In genomic region chr4:102987756-102988155, GRCm38 (mm10) we compare ENCODE assay signal across 25 mouse cellular contexts. TPM values are rescaled to one million over a fixed set of nuclear protein-coding genes. Genes with fewer than 3 reads are reported as not detected.
DNase-seq lines count a peak whose midpoint lies in the region; TF ChIP-seq lines count a peak whose summit lies in the region.
"Had no signal": no experiment of that assay in that cellular context is flagged by ENCODE, and none has a peak within 500 bp of the region (broad histone marks: within the 10 kb centered on the region; RNA-seq: fewer than 3 reads in every experiment).

No protein-coding gene starts in this region.

- no peaks in the 10 kb centered on the region for H3K9me3 ChIP-seq in embryonic facial prominence, embryonic 10.5 days
- H3K9me3 ChIP-seq: forebrain, embryonic 10.5 days; forebrain, embryonic 13.5 days; heart, embryonic 12.5 days; heart, embryonic 15.5 days; hindbrain, embryonic 10.5 days; hindbrain, embryonic 13.5 days had no signal

- H3K27me3 ChIP-seq in testis, adult 2 months (ENCODE audit: control insufficient read depth, insufficient read depth, low read length) = no peaks in the 10 kb centered on the region
- H3K27me3 ChIP-seq in embryonic facial prominence, embryonic 10.5 days (replicated peaks; ENCODE audit: low read depth, poor library complexity, severe bottlenecking) = no peaks in the 10 kb centered on the region
- H3K27me3 ChIP-seq: forebrain, embryonic 13.5 days; heart, embryonic 12.5 days; heart, embryonic 15.5 days; hindbrain, embryonic 13.5 days had no signal

- 81% methylated on average over 2 of the region's 2 CpGs for WGBS in embryonic facial prominence, embryonic 10.5 days

- no peak for DNase-seq in testis, postnatal 14 days (ENCODE audit: low spot score)
- peak; percentile 47 for DNase-seq in thymus, postnatal 0 days (ENCODE audit: low spot score)
- DNase-seq in thymus, postnatal 36 days = peak; percentile 45 to 66
- no peak for DNase-seq in frontal cortex, postnatal 36 days (ENCODE audit: low spot score in 2 of 2)
- DNase-seq in embryonic facial prominence, embryonic 10.5 days (ENCODE audit: low spot score) = no peak
- DNase-seq: adrenal gland, adult 8-10 months; adrenal gland, postnatal 25 days; cerebellum, adult 11-12 months; cerebellum, adult 8-10 months; cerebellum, postnatal 36 days; embryo, embryonic 11 days; gastrocnemius, adult 2 months; gastrocnemius, postnatal 14 days; heart, postnatal 10 days; heart, postnatal 36 days had no signal

- no peak for TF ChIP-seq CTCF in testis, adult 2 months (IDR thresholded peaks at IDR 0.05; ENCODE audit: control insufficient read depth, insufficient read depth, insufficient replicate concordance, low read depth, low read length)

- peak overlapping the region; percentile 24; the same call in 1 of the 2 replicates for H3K4me3 ChIP-seq in testis, adult 2 months (ENCODE audit: control insufficient read depth, low read depth, low read length)
- no peak overlapping the region for H3K4me3 ChIP-seq in embryonic facial prominence, embryonic 10.5 days
- H3K4me3 ChIP-seq: forebrain, embryonic 10.5 days; forebrain, embryonic 13.5 days; gastrocnemius, adult 2 months; heart, embryonic 12.5 days; heart, embryonic 15.5 days; hindbrain, embryonic 10.5 days; hindbrain, embryonic 13.5 days had no signal

- peaks cover 2% of the 10 kb centered on the region for H3K4me1 ChIP-seq in testis, adult 2 months (ENCODE audit: control insufficient read depth, insufficient read depth, low read length)
- peaks cover 19% of the 10 kb centered on the region for H3K4me1 ChIP-seq in embryonic facial prominence, embryonic 10.5 days
- H3K4me1 ChIP-seq: forebrain, embryonic 13.5 days; heart, embryonic 15.5 days; hindbrain, embryonic 10.5 days had no signal

- no peak for TF ChIP-seq POLR2A in testis, adult 2 months (IDR thresholded peaks at IDR 0.05; ENCODE audit: control insufficient read depth, low read depth, low read length)

- H3K27ac ChIP-seq in testis, adult 2 months (ENCODE audit: control insufficient read depth, insufficient read depth, low read depth, low read length) = no peak overlapping the region
- H3K27ac ChIP-seq in embryonic facial prominence, embryonic 10.5 days (replicated peaks) = no peak overlapping the region
- H3K27ac ChIP-seq: forebrain, embryonic 10.5 days; forebrain, embryonic 13.5 days; gastrocnemius, adult 2 months; hindbrain, embryonic 10.5 days; hindbrain, embryonic 13.5 days had no signal

- H3K36me3 ChIP-seq in testis, adult 2 months (ENCODE audit: control insufficient read depth, insufficient read depth, low read length) = no peaks in the 10 kb centered on the region
- H3K36me3 ChIP-seq in embryonic facial prominence, embryonic 10.5 days (replicated peaks) = no peaks in the 10 kb centered on the region
- H3K36me3 ChIP-seq: forebrain, embryonic 10.5 days; heart, embryonic 12.5 days; heart, embryonic 15.5 days; hindbrain, embryonic 10.5 days; hindbrain, embryonic 13.5 days had no signal

RNA-seq across cellular contexts. Expression of gene Tctex1d1, which starts 9.3 kb away (rescaled TPM):
- polyA plus RNA-seq in testis, adult 2 months (2012; rRNA removed) = 334 and 417 TPM in 2 replicates
- polyA plus RNA-seq in thymus, postnatal 0 days (2015; fragmentation: Nextera tagmentation; extraction: Ambion mirVana) = 52.0 and 62.1 TPM in 2 replicates
- 0.91 and 0.97 TPM in 2 replicates for polyA plus RNA-seq in embryonic facial prominence, embryonic 10.5 days (2016; fragmentation: Nextera tagmentation; extraction: Ambion mirVana)
- polyA plus RNA-seq: C2C12; CD4-positive, CD25-positive, alpha-beta regulatory T cell, adult 4 months; heart, embryonic 12.5 days; heart, embryonic 15.5 days had no signal

RNA-seq across cellular contexts. Expression of gene Insl5, which starts 38.9 kb away (rescaled TPM):
- polyA plus RNA-seq in testis, adult 2 months (2012; rRNA removed) = 2.4 and 3.0 TPM in 2 replicates
- 13.6 and 17.9 TPM in 2 replicates for polyA plus RNA-seq in thymus, postnatal 0 days (2015; fragmentation: Nextera tagmentation; extraction: Ambion mirVana)
- 0.30 TPM in 1 of 2 replicates, not detected in the other for polyA plus RNA-seq in embryonic facial prominence, embryonic 10.5 days (2016; fragmentation: Nextera tagmentation; extraction: Ambion mirVana)
- polyA plus RNA-seq: C2C12; CD4-positive, CD25-positive, alpha-beta regulatory T cell, adult 4 months; embryonic facial prominence, embryonic 14.5 days; forebrain, embryonic 10.5 days; heart, embryonic 12.5 days; heart, embryonic 15.5 days; hindbrain, embryonic 10.5 days; hindbrain, embryonic 13.5 days had no signal

Comparison
In these comparisons a context has a peak if more than half of its experiments do, and no peak if none do; other contexts are left out.
1. DNase-seq: peak in thymus, postnatal 0 days (single experiment) and thymus, postnatal 36 days (2 of 2); none in testis, postnatal 14 days (single experiment), frontal cortex, postnatal 36 days (0 of 2) and embryonic facial prominence, embryonic 10.5 days (single experiment).
2. RNA of gene Tctex1d1, which starts 9.3 kb away (polyA plus RNA-seq): 334 to 417 TPM in testis, adult 2 months and 52.0 to 62.1 TPM in thymus, postnatal 0 days; 0.91 to 0.97 TPM in embryonic facial prominence, embryonic 10.5 days; every median in the first group is over 10 times any median in the second.